Mouse (Mus musculus): ENCODE measurements at regions not wholly inside any gene's neighbourhood (a gene's known extent, or its start where the extent isn't known, plus 50 kb on each side); places are given as distances from the start of the nearest gene placed in this dataset.

GRCm38 (mm10) chr11:109029894-109030293 is 109.7 kb downstream of the Axin2 start:
- Histone ChIP-seq H3K9me3 (ENCODE audit: control insufficient read depth, low read length) (no peaks in the 10 kb centered on the region), H3K9ac (ENCODE audit: low read length) (no peak overlapping the region), H3K27ac (ENCODE audit: low read length) (peak overlapping the region; percentile 38; the same call in 1 of the 2 replicates), H3K36me3 (ENCODE audit: control insufficient read depth, insufficient read depth, low read length) (no peaks in the 10 kb centered on the region), H3K4me1 (replicated peaks; ENCODE audit: control insufficient read depth, insufficient read depth, low read length) (peaks cover 12% of the 10 kb centered on the region), H3K27me3 (ENCODE audit: control insufficient read depth, insufficient read depth, low read depth, low read length) (no peaks in the 10 kb centered on the region), H3K4me2 (ENCODE audit: low read depth, low read length) (no peak overlapping the region), H3K4me3 (ENCODE audit: low read length) (no peak overlapping the region)
- WGBS = 47% methylated on average over 7 of the region's 7 CpGs
- ATAC-seq (ENCODE audit: low read depth) = peak; percentile 66

GRCm38 (mm10) chr11:109014806-109015205 is 94.7 kb downstream of the Axin2 start:
- 28% methylated on average over 7 of the region's 7 CpGs for WGBS
- no peaks in the 10 kb centered on the region for H3K4me1 ChIP-seq (replicated peaks; ENCODE audit: control insufficient read depth, insufficient read depth, low read length)
- H3K4me3 ChIP-seq (ENCODE audit: low read length) = no peak overlapping the region
- no peaks in the 10 kb centered on the region for H3K27me3 ChIP-seq (ENCODE audit: control insufficient read depth, insufficient read depth, low read depth, low read length)
- ATAC-seq (ENCODE audit: low read depth) = no peak
- no peaks in the 10 kb centered on the region for H3K9me3 ChIP-seq (ENCODE audit: control insufficient read depth, low read length)
- no peak overlapping the region for H3K4me2 ChIP-seq (ENCODE audit: low read depth, low read length)
- H3K36me3 ChIP-seq (ENCODE audit: control insufficient read depth, insufficient read depth, low read length) = no peaks in the 10 kb centered on the region
- H3K27ac ChIP-seq (ENCODE audit: low read length) = no peak overlapping the region
- H3K9ac ChIP-seq (ENCODE audit: low read length) = no peak overlapping the region

GRCm38 (mm10) chr11:109011161-109011560 is 91.0 kb downstream of the Axin2 start:
- no peak for ATAC-seq (ENCODE audit: low read depth)
- no peaks in the 10 kb centered on the region for H3K27me3 ChIP-seq (ENCODE audit: control insufficient read depth, insufficient read depth, low read depth, low read length)
- no peak overlapping the region for H3K9ac ChIP-seq (ENCODE audit: low read length)
- H3K4me1 ChIP-seq (replicated peaks; ENCODE audit: control insufficient read depth, insufficient read depth, low read length) = no peaks in the 10 kb centered on the region
- no peak overlapping the region for H3K4me2 ChIP-seq (ENCODE audit: low read depth, low read length)
- H3K27ac ChIP-seq (ENCODE audit: low read length) = no peak overlapping the region
- no peaks in the 10 kb centered on the region for H3K36me3 ChIP-seq (ENCODE audit: control insufficient read depth, insufficient read depth, low read length)
- no peaks in the 10 kb centered on the region for H3K9me3 ChIP-seq (ENCODE audit: control insufficient read depth, low read length)
- 92% methylated on average over 6 of the region's 6 CpGs for WGBS
- H3K4me3 ChIP-seq (ENCODE audit: low read length) = no peak overlapping the region

GRCm38 (mm10) chr11:109008872-109009271 is 88.7 kb downstream of the Axin2 start:
- ATAC-seq (ENCODE audit: low read depth) = no peak
- no peaks in the 10 kb centered on the region for H3K9me3 ChIP-seq (ENCODE audit: control insufficient read depth, low read length)
- H3K4me3 ChIP-seq (ENCODE audit: low read length) = no peak overlapping the region
- WGBS = 39% methylated on average over 2 of the region's 2 CpGs
- no peaks in the 10 kb centered on the region for H3K36me3 ChIP-seq (ENCODE audit: control insufficient read depth, insufficient read depth, low read length)
- no peak overlapping the region for H3K27ac ChIP-seq (ENCODE audit: low read length)
- no peaks in the 10 kb centered on the region for H3K27me3 ChIP-seq (ENCODE audit: control insufficient read depth, insufficient read depth, low read depth, low read length)
- no peak overlapping the region for H3K9ac ChIP-seq (ENCODE audit: low read length)
- H3K4me1 ChIP-seq (replicated peaks; ENCODE audit: control insufficient read depth, insufficient read depth, low read length) = no peaks in the 10 kb centered on the region
- no peak overlapping the region for H3K4me2 ChIP-seq (ENCODE audit: low read depth, low read length)

- 91% methylated on average over 11 of the region's 11 CpGs for WGBS
- Histone ChIP-seq H3K27me3 (ENCODE audit: control insufficient read depth, insufficient read depth, low read depth, low read length) (no peaks in the 10 kb centered on the region), H3K36me3 (ENCODE audit: control insufficient read depth, insufficient read depth, low read length) (no peaks in the 10 kb centered on the region), H3K27ac (ENCODE audit: low read length) (no peak overlapping the region), H3K4me1 (replicated peaks; ENCODE audit: control insufficient read depth, insufficient read depth, low read length) (no peaks in the 10 kb centered on the region), H3K9me3 (ENCODE audit: control insufficient read depth, low read length) (peaks cover 4% of the 10 kb centered on the region; the same call in 1 of the 2 replicates), H3K9ac (ENCODE audit: low read length) (no peak overlapping the region), H3K4me2 (ENCODE audit: low read depth, low read length) (no peak overlapping the region), H3K4me3 (ENCODE audit: low read length) (no peak overlapping the region)
- ATAC-seq (ENCODE audit: low read depth) = no peak
These were observed 85.5 kb downstream of the Axin2 start for GRCm38 (mm10) chr11:109005681-109006080.

Measured in lung, embryonic 16.5 days (tissue).